Mouse (Mus musculus) right cerebral cortex, adult 2 months (tissue): ENCODE data around the gene Hist1h4b.
"Not testable (repeated sequence)": the region's sequence is repeated elsewhere in the genome, so short reads cannot be mapped to it uniquely, and the experiment has no call there.

Source experiments
- DNase-seq, 2 experiments: peaks; one replicate each; pipeline ENCODE4 v3.0.0; 2021 to 2022; ENCODE audit warnings: low spot score in 2 of 2

Hist1h4b gene

GRCm38 (mm10) chr13:23757211-23757773, 479 bp downstream of the Hist1h4b start:
- DNase-seq = no peak

DNA sequence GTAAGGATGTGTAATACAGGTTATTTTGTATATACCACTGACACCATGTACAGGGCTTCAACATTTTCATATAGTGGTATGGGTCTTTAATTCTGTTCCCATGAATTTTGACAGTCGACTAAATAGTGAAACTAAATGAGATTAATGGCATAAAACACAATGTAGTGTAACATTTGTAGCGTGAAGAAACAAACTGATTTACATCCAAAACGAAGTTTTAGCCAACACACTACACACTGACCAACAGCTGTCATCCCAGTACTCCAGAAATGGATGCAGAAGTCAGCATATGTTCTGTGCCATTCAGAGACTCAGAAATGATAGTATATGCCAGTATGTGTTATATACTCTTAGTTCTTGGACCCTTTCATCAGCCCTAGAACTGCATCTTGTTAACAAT, 1.1 kb downstream of the Hist1h4b start:
- DNase-seq = no peak

GRCm38 (mm10) chr13:23759251-23759771, 2.5 kb downstream of the Hist1h4b start:
- DNase-seq = no peak

DNA sequence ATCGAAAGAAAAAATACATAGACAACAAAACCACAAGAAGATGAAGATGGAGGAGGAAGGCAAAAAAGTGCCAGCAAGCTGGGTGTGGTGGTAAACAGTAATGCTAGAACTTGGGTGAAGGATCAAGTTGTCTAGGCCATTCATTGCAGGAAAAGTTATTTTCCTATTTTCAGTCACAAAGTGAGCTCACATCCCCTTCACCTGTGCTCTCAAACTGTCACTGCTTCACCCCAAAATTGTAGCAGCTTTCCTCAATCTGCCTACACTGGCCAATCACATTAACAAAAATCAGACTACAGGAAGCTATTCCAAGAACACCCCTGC, 3.1 kb downstream of the Hist1h4b start:
- DNase-seq = no peak

- DNase-seq = no peak
Observed at GRCm38 (mm10) chr13:23760240-23760971, 3.6 kb downstream of the Hist1h4b start.

- peak; percentile 98 to 99 for DNase-seq
Observed at GRCm38 (mm10) chr13:23760972-23761864, 4.4 kb downstream of the Hist1h4b start, which contains the start of gene Hist1h4a. Gene Hist1h4a, minus strand, starts transcription at chr13:23761230.

DNA sequence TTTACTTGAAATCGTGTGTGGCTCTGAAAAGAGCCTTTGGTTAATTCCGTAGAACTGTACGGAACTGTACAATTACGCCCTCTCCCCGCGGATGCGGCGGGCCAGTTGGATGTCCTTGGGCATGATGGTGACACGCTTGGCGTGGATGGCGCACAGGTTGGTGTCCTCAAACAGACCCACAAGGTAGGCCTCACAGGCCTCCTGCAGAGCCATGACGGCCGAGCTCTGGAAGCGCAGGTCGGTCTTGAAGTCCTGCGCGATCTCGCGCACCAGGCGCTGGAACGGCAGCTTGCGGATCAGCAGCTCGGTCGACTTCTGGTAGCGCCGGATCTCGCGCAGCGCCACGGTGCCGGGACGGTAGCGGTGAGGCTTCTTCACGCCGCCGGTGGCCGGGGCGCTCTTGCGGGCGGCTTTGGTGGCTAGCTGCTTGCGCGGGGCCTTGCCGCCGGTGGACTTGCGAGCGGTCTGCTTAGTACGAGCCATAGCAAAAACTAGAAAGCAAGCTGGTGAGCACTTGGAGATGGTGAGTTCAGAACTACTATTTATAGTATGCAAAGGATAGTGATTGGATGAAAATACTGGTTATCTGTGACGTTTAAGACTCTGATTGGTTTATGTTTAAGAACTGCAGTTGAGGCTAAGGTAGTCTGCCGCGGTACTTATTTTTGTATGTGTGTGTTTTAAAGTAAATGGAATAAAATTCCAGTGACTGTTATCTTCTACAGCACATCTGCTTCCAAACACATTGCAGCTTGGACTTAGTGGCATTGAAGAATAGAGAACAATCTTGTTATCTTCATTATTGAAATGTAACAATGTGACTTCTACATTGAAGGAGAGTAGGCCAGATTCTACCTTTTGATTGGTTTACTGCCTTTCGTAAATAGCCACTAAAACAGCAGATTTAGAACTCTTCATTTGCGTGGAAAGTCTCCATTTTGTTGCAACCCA, 5.3 kb downstream of the Hist1h4b start, which contains the start of gene Hist1h3a:
Hist1h3a (minus strand) TSS at position 516 of the 951 bp plus-strand sequence.
- peak; percentile 59 to 63 for DNase-seq

DNA sequence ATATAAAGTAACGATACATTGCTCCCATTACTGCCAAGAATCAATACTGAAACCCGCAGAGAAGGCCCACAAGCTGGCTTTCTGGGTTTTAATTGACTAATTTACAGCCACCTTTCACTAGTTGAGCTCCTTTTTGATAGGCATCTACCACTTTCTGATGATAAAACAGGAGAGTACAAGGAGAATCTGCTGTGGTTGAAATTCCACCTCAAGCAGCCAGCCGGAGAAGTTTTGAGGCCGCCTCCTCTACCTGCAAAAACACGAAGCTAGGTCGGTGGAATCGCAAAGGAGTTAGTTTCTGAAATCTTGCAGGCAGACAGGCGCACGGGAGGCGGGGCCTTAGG, 6.4 kb downstream of the Hist1h4b start:
- no peak for DNase-seq

GRCm38 (mm10) chr13:23763586-23764323, 6.9 kb downstream of the Hist1h4b start, which contains the start of gene Hist1h1a:
Gene Hist1h1a, plus strand, starts transcription at chr13:23763666.
- DNase-seq = peak; percentile 82 to 86

DNA sequence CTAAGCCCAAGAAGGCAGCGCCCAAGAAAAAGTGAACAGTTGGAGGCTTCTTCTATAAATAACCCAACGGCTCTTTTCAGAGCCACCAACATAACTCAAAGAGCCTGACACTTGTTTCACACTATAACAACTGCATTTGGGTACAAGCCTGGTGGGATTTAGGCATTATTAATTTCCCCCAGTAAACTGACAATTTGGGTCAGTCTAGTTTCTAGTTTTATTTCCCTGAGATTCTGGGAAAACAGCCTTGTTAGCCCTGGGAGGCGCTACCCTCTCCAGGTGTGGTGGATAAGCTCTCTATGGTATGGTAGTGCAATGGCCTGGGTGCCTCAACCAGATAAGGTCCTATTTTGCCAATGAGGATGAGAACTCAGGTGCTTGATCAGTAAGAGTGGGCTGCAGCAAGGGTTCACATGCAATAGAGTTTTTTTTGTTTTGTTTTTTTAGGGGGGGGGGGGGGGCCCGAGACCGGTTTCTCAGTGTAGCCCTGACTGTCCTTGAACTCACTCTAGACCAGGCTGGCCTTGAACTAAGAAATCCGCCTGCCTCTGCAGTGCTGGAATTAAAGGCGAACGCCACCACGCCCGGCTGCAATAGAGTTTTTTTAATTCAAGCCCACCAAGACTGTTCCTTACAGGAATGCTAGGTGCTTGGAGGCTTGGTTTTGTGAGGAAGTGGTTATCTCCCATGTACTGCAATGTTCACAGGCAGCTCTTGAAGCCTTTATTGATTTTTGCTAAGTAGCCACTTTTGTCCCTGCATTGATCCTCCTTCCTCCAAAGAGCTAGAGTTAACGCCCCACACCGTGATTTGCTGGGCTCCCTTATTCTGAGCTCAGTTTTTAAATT, 7.7 kb downstream of the Hist1h4b start:
- no peak for DNase-seq

- no peak for DNase-seq
Observed at GRCm38 (mm10) chr13:23765172-23765513, 8.3 kb downstream of the Hist1h4b start.

- no peak for DNase-seq
Observed at GRCm38 (mm10) chr13:23766772-23767171, 10.0 kb downstream of the Hist1h4b start.

DNA sequence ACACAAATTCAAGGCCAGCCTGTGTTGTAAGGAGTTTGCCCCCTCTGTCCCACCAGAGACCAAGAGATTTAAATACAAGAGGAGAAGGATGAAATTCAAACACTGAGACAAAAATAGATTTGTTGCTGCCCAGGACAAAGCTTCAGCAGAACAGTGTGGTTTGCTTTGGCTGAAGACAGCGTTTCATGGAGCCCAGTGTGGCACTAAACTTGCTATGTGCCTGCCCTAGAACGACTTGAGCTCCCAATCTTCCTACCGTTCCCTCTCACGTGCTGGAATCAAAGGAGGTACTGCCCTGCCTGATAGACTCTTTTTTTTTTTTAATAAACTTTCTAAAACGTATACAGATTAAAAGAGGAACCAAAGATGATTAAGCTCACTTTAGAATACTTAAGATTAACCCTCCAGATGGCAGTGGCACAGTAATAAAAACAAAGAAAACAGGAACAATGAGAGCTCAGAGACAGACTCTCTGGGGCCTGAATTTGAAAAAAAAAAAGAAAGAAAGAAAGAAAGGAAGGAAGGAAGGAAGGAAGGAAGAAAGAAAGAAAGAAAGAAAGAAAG, 12.1 kb downstream of the Hist1h4b start:
- no peak for DNase-seq

GRCm38 (mm10) chr13:23769613-23770012, 12.8 kb downstream of the Hist1h4b start, which contains the start of gene Trim38:
Gene Trim38, plus strand, starts transcription at chr13:23769913.
- DNase-seq = not testable (repeated sequence)

DNA sequence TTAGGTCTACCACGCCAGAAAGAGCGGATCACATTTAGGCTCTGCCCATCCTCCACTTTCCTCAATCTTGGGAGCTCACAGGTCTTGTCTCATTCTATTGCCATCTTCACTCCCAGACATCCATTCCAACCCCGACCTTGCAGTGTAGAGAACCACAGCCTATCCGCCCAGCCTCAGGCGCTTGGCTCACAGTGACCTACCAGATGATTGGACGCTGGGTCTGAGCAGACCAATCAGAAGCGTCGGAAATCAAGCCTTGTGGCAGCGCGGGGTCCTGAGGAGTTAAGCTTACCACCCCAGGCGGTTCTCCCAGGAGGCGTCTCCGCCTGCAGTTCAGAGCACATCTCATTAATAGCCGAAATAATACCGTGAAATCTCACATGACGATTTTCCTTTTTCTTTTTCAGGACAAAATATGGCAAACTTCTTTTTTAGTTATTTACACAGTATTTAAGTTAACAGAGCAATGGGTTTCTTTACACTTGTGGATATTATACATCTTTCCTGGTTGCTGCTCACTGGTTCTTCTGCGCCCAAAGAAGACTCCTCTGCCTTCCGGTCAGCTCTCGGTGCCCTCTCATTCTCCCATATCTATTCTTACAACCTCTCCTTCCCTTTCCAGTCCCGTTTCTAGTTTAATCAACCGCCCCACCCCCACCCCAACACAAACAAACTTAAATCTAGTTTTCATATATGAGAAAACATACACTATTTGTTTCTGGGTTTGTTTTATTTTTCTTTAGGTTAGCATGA, 15.9 kb downstream of the Hist1h4b start:
- DNase-seq = peak; percentile 36 to 39

GRCm38 (mm10) chr13:23778339-23778738, 21.5 kb downstream of the Hist1h4b start:
- no peak for DNase-seq

- DNase-seq = no peak
Observed at GRCm38 (mm10) chr13:23779025-23779424, 22.2 kb downstream of the Hist1h4b start.

DNA sequence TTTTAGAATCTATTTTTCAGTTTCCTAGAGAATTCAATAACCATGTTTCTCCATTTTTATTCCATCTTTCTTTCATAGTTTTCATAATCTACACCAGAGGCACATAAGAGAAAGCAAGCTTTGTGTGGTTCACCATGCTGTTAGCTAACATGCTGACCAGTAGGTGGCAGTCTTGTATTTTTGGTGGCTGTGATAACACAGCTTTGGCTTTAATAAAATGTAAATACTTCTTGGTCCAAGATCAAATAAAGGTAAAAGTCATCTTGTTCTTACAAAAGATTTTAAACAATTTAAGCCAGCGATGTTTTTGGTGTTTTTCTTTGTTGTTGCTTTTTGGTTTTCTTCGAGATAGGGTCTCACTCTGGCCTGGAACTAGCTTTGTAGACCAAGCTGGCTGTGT, 35.7 kb downstream of the Hist1h4b start:
- peak; percentile 46 to 70 for DNase-seq
